Mouse (Mus musculus) layer of hippocampus, adult 2 months (tissue): ENCODE measurements around the gene Iqschfp. TPM values are rescaled to one million over a fixed set of nuclear protein-coding genes. Genes with fewer than 3 reads are reported as not detected.

Experiments used
- DNase-seq, 2 experiments: peaks; one replicate each; pipeline ENCODE4 v3.0.0; 2022; ENCODE audit warnings: low spot score in 2 of 2
- H3K27ac ChIP-seq: fragments of 200-600 bp; 2 replicates; pipeline ENCODE4 v1.8.1; 2022
- H3K4me3 ChIP-seq: fragments of 200-600 bp; 2 replicates; pipeline ENCODE4 v1.8.1; 2022; ENCODE audit warnings: mild to moderate bottlenecking
- CTCF ChIP-seq: fragments of 200-600 bp; conservative IDR thresholded peaks from 2 replicates; pipeline ENCODE4 v1.8.1; 2022; ENCODE audit warnings: antibody characterized with exemption, mild to moderate bottlenecking, moderate library complexity
- total RNA-seq, 2 experiments: library from RNA; stranded (reverse); gene quantifications; 2 replicates each; pipeline ENCODE4 v1.2.3; 2021

The Iqschfp gene
- total RNA-seq, 2 experiments from 2014 or later, result 13.6 to 15.5 TPM

- H3K27ac ChIP-seq, result no peak overlapping the region
- TF ChIP-seq CTCF, result no peak
- no peak overlapping the region for H3K4me3 ChIP-seq
- DNase-seq, result no peak
Observed at GRCm38 (mm10) chr3:67961934-67962639, 70.1 kb downstream of the Iqschfp start.

- no peak for TF ChIP-seq CTCF
- Histone ChIP-seq H3K27ac (peak overlapping the region; percentile 84), H3K4me3 (no peak overlapping the region)
- peak in 1 of 2 experiments; percentile 46 for DNase-seq
Observed at GRCm38 (mm10) chr3:67974340-67974998, 82.4 kb downstream of the Iqschfp start.

- DNase-seq, result no peak
- peak; percentile 57 for TF ChIP-seq CTCF
- no peak overlapping the region for H3K27ac ChIP-seq
- H3K4me3 ChIP-seq, result no peak overlapping the region
Observed at GRCm38 (mm10) chr3:67980006-67980405, 88.0 kb downstream of the Iqschfp start.

- Histone ChIP-seq H3K4me3 (no peak overlapping the region), H3K27ac (peak overlapping the region; percentile 81)
- DNase-seq, result peak; percentile 18 to 23
- TF ChIP-seq CTCF, result no peak
Observed at GRCm38 (mm10) chr3:67983329-67983728, 91.3 kb downstream of the Iqschfp start.

GRCm38 (mm10) chr3:68002415-68002814, 110.4 kb downstream of the Iqschfp start:
- no peak for TF ChIP-seq CTCF
- Histone ChIP-seq H3K4me3 (no peak overlapping the region), H3K27ac (peak overlapping the region; percentile 68)
- peak in 1 of 2 experiments; percentile 9 for DNase-seq

- no peak overlapping the region for H3K4me3 ChIP-seq
- DNase-seq, result no peak
- no peak for TF ChIP-seq CTCF
- no peak overlapping the region for H3K27ac ChIP-seq
Observed at GRCm38 (mm10) chr3:68012342-68012741, 120.3 kb downstream of the Iqschfp start.

GRCm38 (mm10) chr3:68015786-68016185, 123.8 kb downstream of the Iqschfp start:
- TF ChIP-seq CTCF, result no peak
- no peak for DNase-seq
- no peak overlapping the region for H3K27ac ChIP-seq

GRCm38 (mm10) chr3:68019401-68019800, 127.4 kb downstream of the Iqschfp start:
- no peak for DNase-seq
- Histone ChIP-seq H3K27ac (no peak overlapping the region), H3K4me3 (no peak overlapping the region)
- TF ChIP-seq CTCF, result no peak

More at GRCm38 (mm10) chr3:68015786-68016185, 123.8 kb downstream of the Iqschfp start:
- no peak overlapping the region for H3K4me3 ChIP-seq

- TF ChIP-seq CTCF, result no peak
- H3K4me3 ChIP-seq, result no peak overlapping the region
- no peak overlapping the region for H3K27ac ChIP-seq
- DNase-seq, result no peak
Observed at GRCm38 (mm10) chr3:68036097-68036496, 144.1 kb downstream of the Iqschfp start.

- H3K4me3 ChIP-seq, result no peak overlapping the region
- no peak overlapping the region for H3K27ac ChIP-seq
- no peak for DNase-seq
- TF ChIP-seq CTCF, result no peak
Observed at GRCm38 (mm10) chr3:68042951-68043350, 150.9 kb downstream of the Iqschfp start.

- Histone ChIP-seq H3K27ac (no peak overlapping the region), H3K4me3 (no peak overlapping the region)
- DNase-seq, result peak; percentile 64 to 75
- TF ChIP-seq CTCF, result peak; percentile 94
Observed at GRCm38 (mm10) chr3:68045475-68046416, 153.7 kb downstream of the Iqschfp start.

- peak in 1 of 2 experiments; percentile 44 for DNase-seq
- Histone ChIP-seq H3K4me3 (no peak overlapping the region), H3K27ac (no peak overlapping the region)
- TF ChIP-seq CTCF, result peak; percentile 95
Observed at GRCm38 (mm10) chr3:68053538-68053937, 161.5 kb downstream of the Iqschfp start.

- H3K4me3 ChIP-seq, result peak overlapping the region; percentile 46
- no peak for DNase-seq
- TF ChIP-seq CTCF, result no peak
- H3K27ac ChIP-seq, result peak overlapping the region; percentile 70
Observed at GRCm38 (mm10) chr3:68055071-68055470, 163.0 kb downstream of the Iqschfp start.
